Mouse (Mus musculus) midbrain, postnatal 0 days (tissue): ENCODE data around the gene Dupd1. TPM values are rescaled to one million over a fixed set of nuclear protein-coding genes. Genes with fewer than 3 reads are reported as not detected.

Experiments used
- ATAC-seq: fragments of 200-750 bp; cut with Nextera tagmentation; 2 replicates; pipeline ENCODE4 v1.8.0; 2017; ENCODE audit warnings: moderate number of reproducible peaks, mild to moderate bottlenecking, moderate TSS enrichment, moderate library complexity; ENCODE audit not compliant: low FRiP score
- DNase-seq: peaks from one replicate; pipeline ENCODE4 v3.0.0-alpha.2; 2015; ENCODE audit warnings: low spot score
- H3K27ac ChIP-seq: fragments of 300-500 bp; sonication (generic); 2 replicates; pipeline ENCODE4 v1.5.1; 2014; ENCODE audit warnings: low read depth, mild to moderate bottlenecking, low read length, mixed read lengths
- H3K27me3 ChIP-seq: fragments of 300-500 bp; sonication (generic); 2 replicates; pipeline ENCODE4 v1.6.1; 2014; ENCODE audit warnings: low read length, control low read depth, mixed read lengths; ENCODE audit not compliant: insufficient read depth
- H3K36me3 ChIP-seq: fragments of 300-500 bp; sonication (generic); 2 replicates; pipeline ENCODE4 v1.6.1; 2014; ENCODE audit warnings: low read length, control low read depth, mixed read lengths; ENCODE audit not compliant: insufficient read depth
- H3K4me1 ChIP-seq: fragments of 300-500 bp; sonication (generic); 2 replicates; pipeline ENCODE4 v1.6.1; 2014; ENCODE audit warnings: mild to moderate bottlenecking, control low read depth, antibody characterized with exemption, low read length, mixed read lengths; ENCODE audit not compliant: insufficient read depth
- H3K4me2 ChIP-seq: fragments of 300-500 bp; sonication (generic); 2 replicates; pipeline ENCODE4 v1.6.1; 2014; ENCODE audit warnings: low read depth, mild to moderate bottlenecking, low read length, mixed read lengths; ENCODE audit not compliant: poor library complexity, severe bottlenecking
- H3K4me3 ChIP-seq: fragments of 300-500 bp; sonication (generic); 2 replicates; pipeline ENCODE4 v1.5.1; 2014; ENCODE audit warnings: low read depth, mild to moderate bottlenecking, low read length, moderate library complexity
- H3K9ac ChIP-seq: fragments of 300-500 bp; sonication (generic); replicated peaks from 2 replicates; pipeline ENCODE4 v1.6.1; 2014; ENCODE audit warnings: mild to moderate bottlenecking, low read length, moderate library complexity, mixed read lengths; ENCODE audit not compliant: poor library complexity, severe bottlenecking
- H3K9me3 ChIP-seq: fragments of 300-500 bp; sonication (generic); 2 replicates; pipeline ENCODE4 v1.6.1; 2016; ENCODE audit warnings: low read length, control low read depth
- CTCF ChIP-seq: IDR thresholded peaks from 2 replicates; pipeline ENCODE4 v1.5.1; 2016; ENCODE audit warnings: antibody characterized with exemption, mild to moderate bottlenecking
- WGBS: fragments of 180-500 bp; shearing (Covaris S2); extraction: QIAGEN DNeasy Blood & Tissue Kit; methylation state at CpG from one replicate; pipeline ENCODE4 v1.1.7; 2014; 5-methylcytosine and 5-hydroxymethylcytosine counted together
- polyA plus RNA-seq: library from polyadenylated mRNA; unstranded; fragments of >200 nt; fragmentation: Nextera tagmentation; extraction: Ambion mirVana; gene quantifications from 2 replicates; pipeline ENCODE4 v1.2.1, GENCODE M21; 2015
- total RNA-seq: library from RNA; depleted of rRNA; stranded (reverse); fragments of >200 nt; gene quantifications from 2 replicates; pipeline ENCODE4 v1.2.3, GENCODE M21; 2014

Dupd1 gene
- total and polyA plus RNA-seq, 2 experiments from 2014 or later = 0.41 to 1.4 TPM

- H3K27me3 ChIP-seq = 0 out of 2 replicates have a peak, but pooled peaks cover 3% of the 10 kb centered on the region
- H3K4me2 ChIP-seq = no peak overlapping the region
- no peak overlapping the region for H3K9ac ChIP-seq
- TF ChIP-seq CTCF = no peak
- H3K36me3 ChIP-seq = no peaks in the 10 kb centered on the region
- no peak for DNase-seq
- H3K4me3 ChIP-seq = no peak overlapping the region
- no peaks in the 10 kb centered on the region for H3K9me3 ChIP-seq
- no peak overlapping the region for H3K27ac ChIP-seq
- no peak for ATAC-seq
- H3K4me1 ChIP-seq = no peaks in the 10 kb centered on the region
- WGBS = 86% methylated on average over 5 of the region's 5 CpGs
Observed at GRCm38 (mm10) chr14:21745149-21745548, 30.8 kb upstream of the Dupd1 start.

DNA sequence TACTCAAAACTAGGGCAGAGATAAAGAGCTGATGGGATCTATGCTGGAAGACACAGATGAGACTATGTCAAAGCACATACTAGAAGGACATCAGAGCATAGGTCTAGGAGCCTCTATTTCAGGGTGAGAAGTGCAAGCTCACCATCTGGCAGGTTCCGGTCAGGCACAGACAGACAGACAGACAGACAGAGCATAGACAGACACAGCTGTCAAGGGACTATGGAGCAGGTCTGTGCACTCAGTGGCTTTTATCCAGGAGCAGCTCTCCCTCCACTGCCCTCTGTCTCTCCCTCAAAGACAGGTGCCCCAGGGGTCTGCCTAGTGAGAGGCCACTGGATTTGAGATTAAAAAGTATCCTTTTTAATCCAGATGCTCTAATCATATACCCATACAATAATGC lies 29.8 kb upstream of the Dupd1 start:
- Histone ChIP-seq H3K4me2 (no peak overlapping the region), H3K4me1 (no peaks in the 10 kb centered on the region), H3K9me3 (no peaks in the 10 kb centered on the region), H3K27me3 (0 out of 2 replicates have a peak, but pooled peaks cover 3% of the 10 kb centered on the region), H3K27ac (no peak overlapping the region), H3K36me3 (no peaks in the 10 kb centered on the region), H3K4me3 (no peak overlapping the region), H3K9ac (no peak overlapping the region)
- WGBS = 95% methylated on average over 1 of the region's 1 CpGs
- ATAC-seq = no peak
- DNase-seq = no peak
- no peak for TF ChIP-seq CTCF

DNA sequence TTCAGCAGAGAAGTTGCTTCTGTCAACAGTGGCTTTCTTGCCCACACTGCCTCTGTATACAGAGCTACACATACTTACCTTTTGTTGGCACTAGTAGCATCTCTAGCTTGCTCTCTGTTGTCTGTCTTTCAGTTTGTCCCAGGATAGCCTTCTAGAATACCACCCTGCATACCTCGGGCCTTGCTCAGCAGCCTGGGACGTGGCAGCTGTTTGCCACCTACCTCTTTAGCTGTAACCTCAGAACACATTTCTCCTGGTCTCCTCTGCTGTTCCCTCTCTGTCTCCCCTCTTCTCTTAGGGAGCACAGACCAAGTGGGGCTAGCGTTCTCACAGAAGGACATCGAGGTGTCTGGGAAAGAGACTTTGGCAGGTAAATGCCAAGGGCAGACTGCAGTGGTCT lies 28.1 kb upstream of the Dupd1 start:
- H3K4me1 ChIP-seq = no peaks in the 10 kb centered on the region
- no peak overlapping the region for H3K4me2 ChIP-seq
- ATAC-seq = no peak
- H3K36me3 ChIP-seq = no peaks in the 10 kb centered on the region
- no peak for TF ChIP-seq CTCF
- H3K27me3 ChIP-seq = 0 out of 2 replicates have a peak, but pooled peaks cover 3% of the 10 kb centered on the region
- H3K27ac ChIP-seq = no peak overlapping the region
- no peak overlapping the region for H3K4me3 ChIP-seq
- H3K9ac ChIP-seq = no peak overlapping the region
- DNase-seq = no peak
- 92% methylated on average over 4 of the region's 4 CpGs for WGBS
- no peaks in the 10 kb centered on the region for H3K9me3 ChIP-seq

DNA sequence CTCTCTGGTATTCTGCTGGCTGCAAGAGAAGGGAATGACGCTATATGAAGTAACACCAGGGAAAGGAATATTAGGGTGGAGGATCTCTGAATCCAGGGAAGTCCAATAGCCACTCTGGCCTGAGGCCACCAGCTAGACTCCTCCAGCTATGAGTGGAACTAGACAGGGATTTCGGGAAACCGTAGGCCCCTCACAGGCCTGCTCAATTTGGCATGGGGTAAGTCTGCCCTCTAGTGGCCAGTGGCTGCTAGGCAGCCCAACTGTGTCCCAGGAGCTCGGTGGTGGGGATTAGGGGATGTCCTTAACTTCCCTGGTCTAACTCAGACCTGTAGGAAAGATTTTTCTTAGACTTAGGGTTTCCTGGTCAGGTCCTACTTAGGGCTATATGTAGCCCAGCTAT lies 27.4 kb upstream of the Dupd1 start:
- no peaks in the 10 kb centered on the region for H3K9me3 ChIP-seq
- no peak overlapping the region for H3K27ac ChIP-seq
- DNase-seq (peak; percentile 86), ATAC-seq (peak; percentile 78)
- H3K36me3 ChIP-seq = no peaks in the 10 kb centered on the region
- TF ChIP-seq CTCF = peak; percentile 99
- H3K4me2 ChIP-seq = no peak overlapping the region
- H3K4me1 ChIP-seq = no peaks in the 10 kb centered on the region
- no peak overlapping the region for H3K4me3 ChIP-seq
- H3K27me3 ChIP-seq = 0 out of 2 replicates have a peak, but pooled peaks cover 3% of the 10 kb centered on the region
- WGBS = 6% methylated on average over 4 of the region's 4 CpGs
- no peak overlapping the region for H3K9ac ChIP-seq

DNA sequence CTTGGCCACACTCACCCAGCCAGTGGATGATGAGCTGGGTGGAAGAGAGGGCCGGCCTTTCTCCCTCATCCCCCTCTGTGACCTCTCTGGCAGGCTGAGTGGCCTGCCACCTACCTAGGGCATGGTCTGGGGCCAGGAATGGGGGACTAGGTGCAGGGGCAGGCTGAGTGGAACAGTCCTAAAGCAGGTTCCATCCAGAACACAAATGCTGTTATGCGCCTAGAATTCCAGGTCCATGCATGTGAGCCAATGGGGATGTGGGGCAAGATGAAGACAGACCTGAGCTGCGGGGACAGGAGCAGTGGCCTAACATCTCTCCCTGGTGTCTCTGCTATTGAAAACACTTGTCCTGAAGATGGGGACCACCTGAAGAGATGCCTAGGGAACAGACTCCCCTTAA lies 26.9 kb upstream of the Dupd1 start:
- no peak overlapping the region for H3K9ac ChIP-seq
- H3K4me2 ChIP-seq = no peak overlapping the region
- no peak overlapping the region for H3K27ac ChIP-seq
- no peaks in the 10 kb centered on the region for H3K36me3 ChIP-seq
- no peak for TF ChIP-seq CTCF
- H3K4me3 ChIP-seq = no peak overlapping the region
- no peaks in the 10 kb centered on the region for H3K4me1 ChIP-seq
- ATAC-seq (no peak), DNase-seq (no peak)
- WGBS = 95% methylated on average over 2 of the region's 3 CpGs
- 0 out of 2 replicates have a peak, but pooled peaks cover 3% of the 10 kb centered on the region for H3K27me3 ChIP-seq
- no peaks in the 10 kb centered on the region for H3K9me3 ChIP-seq

GRCm38 (mm10) chr14:21740345-21740744 lies 26.0 kb upstream of the Dupd1 start:
- no peak for TF ChIP-seq CTCF
- no peaks in the 10 kb centered on the region for H3K9me3 ChIP-seq
- no peak overlapping the region for H3K27ac ChIP-seq
- 0 out of 2 replicates have a peak, but pooled peaks cover 3% of the 10 kb centered on the region for H3K27me3 ChIP-seq
- no peak overlapping the region for H3K9ac ChIP-seq
- 94% methylated on average over 7 of the region's 7 CpGs for WGBS
- no peak overlapping the region for H3K4me2 ChIP-seq
- H3K4me3 ChIP-seq = no peak overlapping the region
- ATAC-seq (no peak), DNase-seq (no peak)
- no peaks in the 10 kb centered on the region for H3K4me1 ChIP-seq
- H3K36me3 ChIP-seq = no peaks in the 10 kb centered on the region
